Mouse (Mus musculus) lung, postnatal 0 days (tissue): Measurements from ENCODE around the gene Ankrd65.

ENCODE experiments used
- CTCF ChIP-seq: IDR thresholded peaks from 2 replicates; pipeline ENCODE4 v1.5.1; 2016; ENCODE audit warnings: antibody characterized with exemption, mild to moderate bottlenecking
- EP300 ChIP-seq: IDR thresholded peaks from 2 replicates; pipeline ENCODE4 v1.6.1; 2016; ENCODE audit warnings: antibody characterized with exemption, mild to moderate bottlenecking, control low read depth

DNA sequence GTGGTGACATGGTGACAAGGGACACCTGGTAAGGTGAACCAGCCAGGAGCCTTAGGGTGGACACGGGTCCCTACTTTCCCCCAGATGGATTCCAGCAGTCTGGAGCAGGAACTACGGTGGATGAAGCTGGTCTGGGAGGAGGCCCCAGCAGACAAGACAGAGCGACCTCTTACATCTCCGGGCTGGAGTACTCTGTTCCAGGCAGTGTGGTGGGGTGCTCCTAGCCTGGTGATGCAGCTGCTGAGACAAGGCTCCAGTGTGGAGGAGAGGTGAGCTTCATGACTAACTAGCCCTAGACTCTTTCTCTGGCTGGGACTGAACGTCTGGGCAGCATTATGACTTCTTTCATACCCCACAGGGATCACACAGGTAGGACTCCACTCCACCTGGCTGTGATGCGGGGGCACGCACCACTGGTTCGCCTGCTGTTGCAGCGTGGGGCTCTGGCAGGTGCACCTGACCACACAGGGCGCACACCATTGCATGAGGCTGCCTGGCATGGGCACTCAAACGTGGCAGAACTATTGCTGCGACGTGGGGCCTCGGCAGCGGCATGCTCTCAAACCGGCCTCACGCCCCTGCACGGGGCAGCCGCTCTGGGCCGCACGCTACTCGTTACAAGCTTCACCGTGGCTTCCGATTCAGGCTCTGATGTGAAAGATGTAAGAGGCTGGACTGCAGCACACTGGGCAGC lies 1.1 kb downstream of the Ankrd65 start:
- TF ChIP-seq EP300 (no peak), CTCF (no peak)
